Mouse (Mus musculus) embryonic stem cell, embryonic (primary cell): ENCODE measurements around the gene Pf4.
"Not testable (repeated sequence)": the region's sequence is repeated elsewhere in the genome, so short reads cannot be mapped to it uniquely, and the experiment has no call there.

Experiments used
- CTCF ChIA-PET, 4 experiments: fragments of 300-600 bp in 2 of 4; fragments of 350-600 bp in 2 of 4; sonication (Branson Sonifier 250); formaldehyde crosslinking; loops; one replicate each; lab custom pipeline; 2022; ENCODE audit warnings: inconsistent platforms in 2 of 4; lab: Charles Lee
- POLR2A ChIA-PET, 4 experiments: fragments of 300-600 bp in 2 of 4; fragments of 350-600 bp in 2 of 4; sonication (Branson Sonifier 250); formaldehyde crosslinking; loops; one replicate each; lab custom pipeline; 2022; ENCODE audit warnings: antibody characterized with exemption in 4 of 4, inconsistent platforms in 1 of 4; lab: Charles Lee

Pf4 gene

DNA sequence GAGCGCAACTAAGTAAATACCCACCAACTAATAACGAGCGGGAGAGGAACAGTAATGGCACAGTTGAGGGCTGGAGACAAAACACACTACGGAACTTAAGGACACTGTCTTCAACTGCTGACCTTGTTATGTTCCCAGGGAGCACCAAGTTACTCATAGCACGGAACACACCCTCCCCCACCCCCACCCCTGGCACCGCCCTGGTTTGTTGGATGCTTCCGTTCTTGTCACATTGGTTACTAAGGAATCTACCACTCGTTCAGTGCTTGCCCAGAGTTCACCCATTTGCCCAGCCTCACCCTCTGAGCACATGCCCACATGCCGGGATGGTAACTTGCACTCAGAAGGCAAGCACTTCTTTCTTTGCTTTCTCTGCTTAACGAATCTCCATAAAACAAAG lies 5.4 kb downstream of the Pf4 start:
- POLR2A ChIA-PET = interaction anchor here in 1 of 4 experiments (1.2 kb wide), 1 partner anchor 19 kb away, joined by 3 read pairs; the partner anchor contains the start of gene Cxcl5
- CTCF ChIA-PET = interaction anchor here in 1 of 4 experiments (1.0 kb wide), 1 partner anchor 8 kb away, joined by 3 read pairs; the partner anchor contains the start of gene Cxcl3

DNA sequence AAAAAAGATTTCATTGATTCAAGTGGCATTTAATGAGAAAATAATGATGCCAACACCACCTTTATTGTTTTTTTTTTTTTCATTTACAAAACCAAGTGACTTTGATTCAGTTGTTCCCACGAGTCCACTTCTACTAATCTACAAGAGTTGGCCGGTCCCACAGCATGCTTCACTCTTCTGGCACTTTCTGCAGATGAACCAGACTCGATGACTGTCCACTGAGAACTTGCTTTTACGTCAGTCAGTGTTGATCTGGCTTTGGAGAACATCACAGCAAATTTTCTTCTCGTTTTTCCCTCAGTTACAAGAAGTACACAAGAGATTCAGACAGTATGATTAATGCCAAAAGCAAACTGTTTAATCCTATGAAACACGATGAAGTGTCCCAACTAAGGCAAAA lies 6.6 kb downstream of the Pf4 start:
- ChIA-PET POLR2A (no interaction called here), CTCF (no interaction called here)

DNA sequence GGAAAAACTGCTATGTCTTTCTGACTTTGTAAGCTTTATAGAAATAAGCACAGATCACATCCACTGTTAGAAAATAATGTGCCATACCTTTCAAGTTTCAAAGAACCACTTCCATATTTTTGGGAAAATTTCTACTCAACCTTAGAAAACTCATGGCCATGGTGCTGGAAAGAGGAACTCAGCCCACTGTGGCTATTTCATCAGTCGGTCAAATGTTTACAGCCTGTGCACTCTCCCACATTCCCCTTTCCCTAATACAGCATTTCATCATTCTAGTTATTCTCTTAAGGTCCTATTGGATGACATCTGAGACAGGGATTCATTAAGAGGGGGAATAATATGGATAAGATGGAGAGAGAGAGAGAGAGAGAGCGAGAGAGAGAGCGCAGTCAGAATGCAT lies 11.5 kb downstream of the Pf4 start:
- POLR2A ChIA-PET = no interaction called here

DNA sequence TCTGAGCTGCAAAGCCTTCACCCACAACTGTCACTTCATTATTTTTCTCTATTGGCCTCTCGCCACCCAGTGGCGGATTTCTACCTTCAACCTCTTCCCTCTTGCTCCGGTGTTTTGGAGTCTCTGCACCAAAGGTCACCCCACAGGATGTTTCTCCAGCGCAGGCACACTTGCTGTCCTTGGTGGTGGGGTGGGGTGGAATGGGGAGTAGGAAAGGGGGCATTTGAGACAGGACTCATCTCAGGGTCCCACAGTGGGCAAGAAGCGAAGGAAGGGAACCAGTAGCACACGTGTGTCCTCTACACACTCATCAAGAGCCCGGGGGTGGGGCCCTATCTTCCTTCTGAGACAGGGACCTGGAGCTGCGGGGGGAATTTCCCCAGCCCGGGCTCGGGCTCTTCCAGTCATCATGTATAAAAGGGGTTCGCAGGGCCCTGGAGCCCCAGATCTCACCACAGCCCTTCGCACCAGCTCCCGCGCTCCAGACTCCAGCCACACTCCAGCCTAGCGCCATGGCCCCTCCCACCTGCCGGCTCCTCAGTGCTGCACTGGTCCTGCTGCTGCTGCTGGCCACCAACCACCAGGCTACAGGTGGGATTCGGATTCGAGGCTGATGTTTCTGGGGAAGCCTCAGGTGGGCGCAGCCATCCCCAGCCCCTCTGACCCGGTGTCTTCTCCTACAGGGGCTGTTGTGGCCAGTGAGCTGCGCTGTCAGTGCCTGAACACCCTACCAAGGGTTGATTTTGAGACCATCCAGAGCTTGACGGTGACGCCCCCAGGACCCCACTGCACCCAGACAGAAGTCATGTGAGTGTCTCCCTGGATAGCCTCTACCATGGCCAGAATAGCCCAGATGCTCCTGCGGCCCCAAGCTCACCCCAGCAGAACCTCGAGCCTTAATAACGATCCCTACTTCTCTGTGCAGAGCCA lies 13.7 kb downstream of the Pf4 start, which contains the start of gene Cxcl3:
TSS of gene Cxcl3 (plus strand) at position 445 of the 930 bp plus-strand sequence.
- ChIA-PET CTCF (interaction anchor here in 3 of 4 experiments (0.5 to 1.4 kb wide), 8 partner anchors 8 to 187 kb away, joined by 3 to 15 read pairs (median 4); partner anchors contain the start of gene Cxcl2 (in 1 of the 3)), POLR2A (interaction anchor here in 1 of 4 experiments (1.2 kb wide), 1 partner anchor 43 kb away, joined by 3 read pairs; no protein-coding TSS in a partner anchor)

More for the DNA sequence above, 11.5 kb downstream of the Pf4 start:
- CTCF ChIA-PET = no interaction called here

DNA sequence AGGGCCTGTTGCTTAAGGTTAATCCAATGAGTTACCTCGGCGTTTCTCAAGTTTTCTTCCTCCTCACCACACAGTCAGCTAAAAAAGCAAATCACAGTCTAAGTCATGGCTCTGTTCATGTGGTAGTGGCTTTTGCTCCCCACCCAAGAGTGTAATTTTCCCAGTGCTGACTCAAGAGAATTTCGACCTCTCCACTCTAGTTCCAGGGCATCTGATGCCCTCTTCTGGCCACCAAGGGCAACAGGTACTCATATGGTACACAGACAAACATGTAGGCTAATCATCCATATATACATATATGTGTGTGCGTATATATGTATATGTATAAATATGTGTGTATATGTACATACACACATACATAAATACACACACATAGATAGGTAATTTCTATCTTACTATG lies 15.9 kb downstream of the Pf4 start:
- ChIA-PET POLR2A (no interaction called here), CTCF (no interaction called here)

DNA sequence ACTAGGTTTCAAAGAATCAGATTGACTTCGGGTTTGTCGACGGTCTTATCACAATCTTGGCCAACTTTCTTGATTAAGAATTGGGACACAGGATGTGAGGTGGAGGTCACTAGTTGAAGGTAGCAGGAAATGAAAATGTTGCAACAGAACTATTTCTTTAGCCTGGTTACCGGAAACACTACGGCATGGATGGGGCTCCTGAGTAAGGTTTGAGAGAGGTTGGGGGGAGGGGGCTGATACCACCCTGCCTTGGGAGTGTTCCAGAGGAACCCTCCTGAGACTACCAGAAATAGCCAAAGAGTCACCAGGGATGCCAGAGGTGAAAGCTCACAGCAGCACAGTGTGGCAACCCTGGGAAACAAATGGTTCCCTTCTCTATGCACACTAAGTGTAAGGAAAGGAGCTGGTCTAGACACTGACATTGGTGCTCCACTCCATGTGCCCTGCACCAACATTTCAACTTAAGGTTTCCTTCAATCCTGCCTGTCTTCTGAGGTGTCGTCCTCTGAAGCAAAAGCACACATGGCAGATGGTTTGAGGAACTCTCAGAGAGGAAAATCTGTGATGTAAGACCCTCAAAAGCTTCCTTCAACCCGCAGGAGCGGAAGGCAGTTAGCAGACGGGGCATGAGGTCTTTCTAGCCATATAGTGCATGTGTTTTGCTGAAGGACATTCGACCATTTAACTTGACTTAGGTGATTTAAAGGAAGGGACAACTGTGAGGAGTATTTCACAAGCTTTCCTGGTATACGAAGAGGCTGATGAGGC lies 17.3 kb downstream of the Pf4 start:
- ChIA-PET POLR2A (no interaction called here), CTCF (interaction anchor here in 1 of 4 experiments (1.1 to 1.4 kb wide), 2 partner anchors 128 to 201 kb away, joined by 3 to 5 read pairs; no protein-coding TSS in a partner anchor)

DNA sequence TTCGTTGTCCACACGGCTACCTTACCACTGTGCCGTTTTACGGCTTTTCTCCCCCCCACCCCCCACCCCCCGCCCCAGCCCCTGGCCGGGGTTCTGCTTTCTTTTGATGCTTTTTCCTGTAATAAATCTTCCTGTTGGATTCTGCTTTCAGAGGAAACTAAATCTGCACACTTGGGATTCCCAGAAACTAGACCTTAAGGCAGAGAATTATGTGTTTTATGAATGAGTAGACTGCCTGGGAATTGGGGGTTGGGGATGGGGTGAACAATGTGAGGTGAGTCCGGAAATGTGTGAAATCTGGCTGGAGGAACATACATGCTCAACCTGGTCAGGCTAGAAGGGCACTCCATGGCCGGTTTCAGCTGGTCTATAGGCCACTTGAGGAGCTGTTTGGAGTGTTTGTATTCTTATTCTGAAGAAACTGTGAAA lies 17.9 kb downstream of the Pf4 start:
- CTCF ChIA-PET = interaction anchor here in 1 of 4 experiments (1.1 to 1.4 kb wide), 2 partner anchors 129 to 201 kb away, joined by 3 to 5 read pairs; no protein-coding TSS in a partner anchor
- POLR2A ChIA-PET = no interaction called here

DNA sequence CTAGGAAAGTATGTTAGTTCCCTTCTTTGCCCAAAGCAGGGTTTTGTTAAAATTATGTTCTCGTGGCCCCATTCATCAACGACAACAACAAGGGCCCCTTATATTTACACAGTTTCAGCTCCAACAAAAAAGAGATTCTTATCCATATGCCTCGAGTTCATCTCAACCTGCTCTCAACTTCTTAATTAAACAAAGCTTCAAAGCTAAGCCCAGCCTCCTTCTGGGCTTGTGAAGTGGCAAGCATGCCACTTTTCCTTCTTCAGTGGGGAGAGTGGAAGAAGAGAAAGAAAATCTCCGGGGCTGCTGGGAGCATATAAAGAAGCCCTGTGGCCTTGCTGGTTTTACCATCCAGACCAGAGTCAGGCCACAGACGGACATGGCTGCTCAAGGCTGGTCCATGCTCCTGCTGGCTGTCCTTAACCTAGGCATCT lies 22.0 kb downstream of the Pf4 start, which contains the start of gene Cxcl15:
TSS of gene Cxcl15 (plus strand) at position 340 of the 431 bp plus-strand sequence.
- ChIA-PET POLR2A (no interaction called here), CTCF (no interaction called here)

DNA sequence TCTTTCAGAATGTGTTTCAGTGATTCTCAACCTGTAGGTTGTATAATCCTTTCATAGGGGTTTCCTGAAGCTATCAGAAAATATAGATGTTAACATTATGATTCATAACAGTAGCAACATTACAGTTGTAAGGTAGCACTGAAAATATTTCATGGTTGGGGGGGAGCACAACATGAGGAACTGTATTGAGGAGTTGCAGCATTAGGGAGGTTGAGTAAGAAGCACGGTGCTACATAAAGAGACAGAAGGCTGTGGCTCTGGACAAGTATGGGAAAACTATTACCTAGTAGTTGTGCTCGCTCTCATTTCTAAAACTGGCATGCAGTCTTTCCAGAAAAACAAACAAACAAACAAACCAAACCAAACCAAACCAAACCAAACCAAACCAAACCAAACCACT lies 23.2 kb downstream of the Pf4 start:
- POLR2A ChIA-PET = interaction anchor here in 1 of 4 experiments (0.6 kb wide), 1 partner anchor 79 kb away, joined by 3 read pairs; no protein-coding TSS in a partner anchor
- CTCF ChIA-PET = not testable (repeated sequence)

DNA sequence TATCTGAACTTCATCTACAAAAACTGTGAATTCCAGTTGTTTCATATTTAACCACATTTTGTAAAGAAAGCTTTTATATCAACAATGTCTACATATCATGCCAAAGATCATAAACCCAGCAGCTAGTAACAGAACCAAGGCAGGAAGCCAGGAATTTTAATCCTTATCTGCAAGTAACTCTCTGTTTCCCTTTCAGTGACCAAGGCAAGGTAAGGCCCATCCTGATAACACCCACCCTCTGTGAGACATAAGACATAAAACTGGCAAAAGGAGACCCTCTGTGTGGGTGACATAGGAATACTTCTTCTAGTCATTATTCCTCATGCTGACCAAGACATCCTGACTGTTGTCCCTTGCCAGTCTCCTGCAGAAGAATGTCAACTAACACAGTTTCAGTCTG lies 32.3 kb downstream of the Pf4 start:
- POLR2A ChIA-PET = interaction anchor here in 1 of 4 experiments (0.7 kb wide), 1 partner anchor 32 kb away, joined by 5 read pairs; the partner anchor contains the start of gene Pf4
- CTCF ChIA-PET = no interaction called here

DNA sequence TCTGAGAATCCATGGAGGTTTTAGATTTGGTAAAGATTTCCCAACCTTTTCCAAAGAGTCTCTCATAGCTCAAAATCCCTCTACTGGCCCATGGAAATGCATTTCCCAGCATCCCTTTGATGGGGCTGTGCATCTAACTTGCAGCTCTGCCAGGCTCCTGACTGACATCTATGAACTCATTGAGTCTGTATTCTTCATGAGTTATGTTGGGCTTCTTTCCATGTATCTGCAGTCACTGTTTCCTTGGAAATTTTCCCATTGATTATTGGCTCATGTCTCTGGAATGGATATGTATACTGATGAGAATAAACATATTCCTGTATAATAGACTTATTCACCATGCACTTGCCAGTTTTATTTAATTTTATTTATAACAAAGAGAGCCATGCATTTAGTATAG lies 33.8 kb downstream of the Pf4 start:
- CTCF ChIA-PET = no interaction called here
- POLR2A ChIA-PET = no interaction called here

DNA sequence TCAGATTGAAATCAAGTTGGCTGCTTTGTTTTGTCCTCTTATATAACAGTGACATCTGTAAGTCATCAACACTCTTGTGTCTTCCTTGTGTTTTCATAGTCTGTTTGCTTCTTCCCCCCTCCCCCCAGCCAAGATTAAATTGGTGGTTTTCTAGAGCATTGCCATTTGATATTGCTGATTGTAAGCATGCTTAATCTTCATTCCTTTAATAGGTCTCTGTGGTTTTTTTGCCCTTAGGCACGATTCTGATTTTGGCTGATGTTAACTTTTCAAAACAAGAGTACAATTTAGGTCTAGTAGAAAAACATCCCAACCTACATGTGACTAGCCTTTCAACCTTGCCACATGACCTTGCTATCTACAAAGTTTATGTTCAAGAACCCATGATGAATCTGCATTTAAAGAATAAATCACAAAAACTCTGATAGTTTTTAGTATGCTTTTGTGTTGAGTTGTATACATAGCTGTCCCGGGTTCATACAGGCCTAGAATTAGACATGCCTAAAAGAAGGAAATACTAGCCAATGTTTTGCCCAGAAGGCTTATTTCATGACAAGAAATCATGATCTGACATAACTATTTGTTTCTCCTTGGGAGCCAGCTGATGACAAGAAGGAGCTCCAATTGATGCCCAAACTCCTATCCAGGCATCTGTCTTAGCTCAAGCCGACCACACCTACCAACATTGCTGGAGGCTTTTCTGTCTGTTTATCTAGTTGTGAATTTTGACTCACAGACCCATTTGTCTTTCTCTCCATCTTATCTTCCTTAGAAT lies 35.1 kb downstream of the Pf4 start:
- POLR2A ChIA-PET = no interaction called here
- CTCF ChIA-PET = no interaction called here

DNA sequence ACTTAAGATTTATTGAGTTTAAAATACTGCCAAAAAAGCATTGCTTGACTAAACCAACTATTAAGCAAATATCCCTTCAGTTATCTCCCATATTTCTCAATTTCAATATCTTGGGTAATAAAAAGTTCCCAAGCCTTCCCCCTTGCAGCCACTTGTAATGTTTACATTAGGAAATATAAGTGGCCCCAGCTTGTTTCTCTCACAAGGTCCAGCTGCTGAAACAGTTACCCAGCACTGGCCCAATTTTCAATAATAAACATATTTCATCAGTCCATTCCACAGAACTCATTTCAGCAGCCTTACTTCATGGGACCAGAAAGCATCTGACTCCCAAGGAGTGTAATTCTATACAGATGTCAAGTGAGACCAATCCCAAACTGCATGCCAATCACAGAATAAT lies 47.5 kb downstream of the Pf4 start:
- ChIA-PET CTCF (no interaction called here), POLR2A (no interaction called here)
